Mouse (Mus musculus) frontal cortex, adult (tissue): ENCODE data around the gene BC034090.
"Not testable (repeated sequence)": the region's sequence is repeated elsewhere in the genome, so short reads cannot be mapped to it uniquely, and the experiment has no call there.

ENCODE experiments used
- ATAC-seq: cut with Nextera tagmentation; 2 replicates; pipeline ENCODE4 v1.9.2; 2017; ENCODE audit warnings: mild to moderate bottlenecking, moderate library complexity, mixed read lengths; ENCODE audit not compliant: low TSS enrichment

Gene BC034090

GRCm38 (mm10) chr1:155243797-155244770 lies at the start of gene BC034090:
TSS of gene BC034090 (minus strand) at chr1:155244444.
- ATAC-seq, result 0 out of 2 replicates have a peak, but pooled peaks have one; percentile 26

- peak; percentile 88 for ATAC-seq
Measured at GRCm38 (mm10) chr1:155293446-155293845, 49.2 kb upstream of the BC034090 start.

DNA sequence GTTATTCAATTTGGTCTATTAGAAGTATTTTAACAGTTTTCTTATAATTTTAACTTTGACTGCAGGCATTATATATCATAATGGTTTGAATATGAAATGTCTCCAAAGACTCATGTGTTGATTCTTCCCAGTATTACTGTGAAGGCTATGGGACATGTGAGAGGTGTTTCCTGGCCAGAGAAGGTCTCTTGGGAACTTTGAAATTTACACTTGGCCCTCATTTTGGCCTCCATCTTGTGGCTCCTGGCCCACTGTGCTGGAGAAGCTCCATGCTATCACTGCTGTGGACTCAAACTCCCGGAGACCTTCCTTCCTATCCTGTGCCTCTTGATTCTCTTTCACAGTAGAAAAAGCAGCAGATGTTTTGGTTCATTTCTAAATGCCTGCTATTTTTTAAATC lies 45.2 kb upstream of the BC034090 start:
- ATAC-seq, result no peak

DNA sequence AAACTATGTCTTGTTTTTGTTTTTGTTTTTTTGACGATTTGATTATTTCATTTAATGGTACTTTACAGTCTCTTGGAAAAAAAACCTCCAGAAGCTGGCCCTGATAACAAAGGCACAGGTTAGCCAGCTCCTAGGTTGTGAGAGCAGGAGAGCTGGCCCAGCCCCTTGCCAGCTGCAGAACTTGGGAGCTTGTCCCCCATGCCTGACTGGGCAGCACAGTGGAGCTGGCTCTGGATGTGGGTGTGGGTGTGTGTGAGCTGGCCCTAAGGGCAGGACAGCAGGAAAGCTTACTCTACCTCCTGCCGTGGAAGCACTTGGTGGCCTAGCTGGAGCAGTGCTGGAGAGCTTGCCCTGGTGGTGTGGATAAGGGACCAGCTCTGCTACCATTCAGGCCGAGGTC lies 43.8 kb upstream of the BC034090 start:
- no peak for ATAC-seq

DNA sequence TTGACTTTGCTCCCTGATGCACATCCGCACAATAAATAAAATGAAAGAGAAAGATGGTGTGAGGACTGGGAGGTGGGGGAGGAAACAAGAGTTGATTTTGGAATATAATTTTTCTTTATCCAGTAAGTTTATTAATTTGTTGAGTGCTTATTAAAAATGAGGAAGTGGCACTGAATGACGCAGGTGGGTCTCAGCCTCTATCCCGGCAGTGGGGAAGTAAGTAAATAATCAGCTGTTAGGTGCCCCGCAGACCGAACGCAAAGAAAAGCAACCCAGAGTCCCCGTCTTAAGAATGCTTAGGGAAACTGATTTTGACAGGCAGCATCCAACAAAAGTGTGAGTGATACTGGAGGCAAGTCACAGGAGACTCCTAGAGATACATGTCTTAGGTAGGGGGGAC lies 39.6 kb upstream of the BC034090 start:
- ATAC-seq, result no peak

- ATAC-seq, result peak; percentile 85
Measured at GRCm38 (mm10) chr1:155281003-155281793, 37.0 kb upstream of the BC034090 start.

DNA sequence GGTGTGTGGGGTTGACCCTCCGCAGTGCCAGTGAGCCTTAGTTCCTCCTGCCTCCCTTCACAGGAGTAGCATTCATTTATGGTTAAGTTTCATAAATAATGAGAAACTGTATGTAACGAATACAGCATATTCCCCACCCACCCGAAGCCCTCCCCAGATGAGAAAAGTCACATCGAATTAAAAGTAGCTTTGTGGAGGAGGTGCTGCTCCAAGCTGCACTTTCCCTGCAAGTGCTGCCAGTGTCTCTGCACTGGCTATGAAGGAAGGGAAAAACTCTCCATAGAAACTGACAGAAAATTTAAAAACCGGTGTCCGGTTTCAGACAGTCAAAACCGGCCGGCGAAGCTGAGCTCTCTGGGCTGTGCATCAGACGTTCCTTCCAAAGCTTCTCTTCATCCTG lies 36.1 kb upstream of the BC034090 start:
- ATAC-seq, result peak; percentile 62

DNA sequence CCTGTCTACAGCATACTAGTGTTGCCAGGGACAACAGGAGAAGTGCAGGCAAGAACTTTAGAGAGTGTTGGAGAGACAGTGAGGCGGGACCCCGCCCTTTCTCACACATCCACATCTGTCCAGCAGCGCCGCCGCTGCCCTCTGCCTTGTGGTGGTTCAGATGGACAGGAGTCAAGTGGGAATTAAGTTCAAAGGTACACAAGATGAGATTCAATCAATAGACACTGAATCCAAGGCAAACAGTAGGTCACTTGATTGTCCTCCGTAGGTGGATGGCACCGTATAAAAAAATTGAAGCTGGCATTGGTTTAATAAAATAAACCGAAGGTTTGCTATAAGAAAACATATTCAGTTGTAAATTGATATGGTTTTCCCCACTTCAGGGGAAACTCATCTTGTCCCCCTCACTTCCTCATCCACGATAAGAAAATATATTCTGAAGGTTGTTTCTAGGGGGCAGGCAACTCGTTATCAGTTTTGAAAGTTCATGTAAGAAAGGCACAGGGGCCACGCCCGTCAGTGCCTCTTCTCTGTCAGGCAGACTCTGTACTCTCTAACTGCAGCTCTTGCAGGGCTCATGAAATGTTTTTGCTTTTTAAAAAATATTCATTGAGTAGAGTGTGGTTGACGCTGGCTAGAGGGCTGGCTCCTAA lies 32.3 kb upstream of the BC034090 start:
- ATAC-seq, result no peak

GRCm38 (mm10) chr1:155275793-155276192 lies 31.5 kb upstream of the BC034090 start:
- ATAC-seq, result no peak

GRCm38 (mm10) chr1:155274976-155275375 lies 30.7 kb upstream of the BC034090 start:
- ATAC-seq, result no peak

GRCm38 (mm10) chr1:155272953-155273352 lies 28.7 kb upstream of the BC034090 start:
- ATAC-seq, result no peak

DNA sequence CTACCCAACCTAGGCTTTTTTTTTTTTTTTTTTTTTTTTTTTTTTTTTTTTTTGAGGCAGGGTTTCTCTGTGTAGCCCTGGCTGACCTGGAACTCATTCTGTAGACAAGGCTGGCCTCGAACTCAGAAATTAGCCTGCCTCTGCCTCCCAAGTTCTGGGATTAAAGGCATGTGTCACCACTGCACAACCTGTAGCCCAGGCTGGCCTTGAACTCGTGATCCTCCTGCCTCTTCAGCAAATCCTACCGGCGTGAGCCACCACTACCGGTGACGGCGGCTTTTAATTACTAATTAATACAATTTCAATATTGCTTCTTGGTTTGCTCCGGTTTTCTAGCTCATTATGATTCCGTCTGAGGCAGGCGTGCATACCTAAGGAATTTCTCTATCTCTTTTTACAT lies 18.3 kb upstream of the BC034090 start:
- not testable (repeated sequence) for ATAC-seq

GRCm38 (mm10) chr1:155254309-155254708 lies 10.1 kb upstream of the BC034090 start:
- ATAC-seq, result no peak

GRCm38 (mm10) chr1:155253126-155253525 lies 8.9 kb upstream of the BC034090 start:
- peak; percentile 92 for ATAC-seq

- peak; percentile 41 for ATAC-seq
Measured at GRCm38 (mm10) chr1:155252631-155253121, 8.4 kb upstream of the BC034090 start.

GRCm38 (mm10) chr1:155251596-155251995 lies 7.4 kb upstream of the BC034090 start:
- ATAC-seq, result no peak

DNA sequence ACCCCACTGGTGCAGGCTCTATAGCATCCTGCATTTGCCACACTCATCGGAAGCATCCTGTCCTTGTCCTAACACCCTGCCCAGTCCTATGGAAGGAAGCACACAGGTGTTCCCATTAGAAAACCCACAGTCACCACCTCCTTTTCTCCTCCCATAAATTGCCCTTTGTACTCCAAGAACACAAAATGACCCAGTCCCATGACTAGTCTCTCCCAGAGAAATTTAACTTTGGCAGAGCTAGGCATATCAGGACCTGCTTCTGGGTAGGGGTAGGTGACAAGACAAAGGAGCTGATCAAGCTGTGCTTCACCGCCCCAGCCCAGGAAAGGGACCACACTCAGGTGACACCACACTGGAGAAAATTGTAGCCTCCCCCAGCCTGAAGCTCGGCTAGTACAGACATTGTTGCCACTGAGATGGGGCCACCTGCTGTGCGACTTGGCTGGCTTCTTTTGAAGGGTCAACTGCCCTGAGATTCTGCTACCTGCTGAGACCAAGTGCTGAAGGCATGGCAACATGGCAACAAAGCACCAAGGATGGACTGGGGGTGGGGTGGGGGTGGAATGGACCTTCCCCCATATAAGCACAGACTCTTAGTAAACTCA lies 6.4 kb upstream of the BC034090 start:
- no peak for ATAC-seq

DNA sequence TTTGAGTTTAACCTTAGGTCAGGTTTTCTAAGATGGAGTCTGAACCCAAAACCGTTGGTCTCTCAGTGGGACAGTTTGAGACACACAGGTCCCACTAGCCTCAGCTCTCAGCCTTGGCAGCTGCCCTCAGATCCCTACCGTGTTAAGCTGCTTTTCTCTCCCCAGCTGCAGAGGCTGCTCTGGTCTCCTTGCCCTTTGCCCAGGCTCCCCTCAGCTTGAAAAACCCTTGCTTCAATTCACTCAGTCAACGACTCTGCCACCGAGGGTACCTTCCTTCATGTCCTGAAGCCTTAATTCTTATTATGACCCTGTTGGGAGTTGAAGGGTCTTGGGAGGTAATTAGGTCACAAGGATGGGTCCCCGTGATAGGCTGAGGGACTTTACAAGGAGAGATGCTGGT lies 5.7 kb upstream of the BC034090 start:
- no peak for ATAC-seq

DNA sequence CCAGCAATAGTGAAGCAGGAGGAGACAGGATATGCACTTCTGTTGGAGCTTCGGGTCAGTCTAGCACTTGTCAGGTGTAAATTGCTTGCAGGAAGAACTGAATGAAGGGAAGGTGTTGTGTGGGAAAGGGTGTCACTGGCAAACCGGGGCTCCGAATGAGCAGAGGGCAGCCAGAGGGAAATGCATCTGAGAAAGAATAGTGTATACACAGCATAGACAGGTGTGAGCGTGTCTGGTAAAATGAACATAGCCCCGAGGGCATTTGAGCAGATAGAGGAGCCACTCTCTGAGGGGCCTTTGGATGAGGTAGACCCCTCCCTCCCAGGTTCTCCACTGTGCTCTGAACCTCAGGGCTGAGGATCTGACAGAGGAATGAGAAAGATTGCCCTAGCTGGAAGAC lies 3.8 kb upstream of the BC034090 start:
- ATAC-seq, result no peak

GRCm38 (mm10) chr1:155247441-155247840 lies 3.2 kb upstream of the BC034090 start:
- no peak for ATAC-seq

GRCm38 (mm10) chr1:155245516-155245915 lies 1.3 kb upstream of the BC034090 start:
- no peak for ATAC-seq
